Mouse (Mus musculus) T-helper 2 cell (primary cell): ENCODE measurements around the gene Arid1a.
"Not testable (repeated sequence)": the region's sequence is repeated elsewhere in the genome, so short reads cannot be mapped to it uniquely, and the experiment has no call there.

Source experiments
- in situ Hi-C: fragments of 300-600 bp; cut with MboI, MseI; formaldehyde crosslinking; loops from one replicate; pipeline ENCODE4 v1.15.1; 2025; ENCODE audit warnings: high pct_unique_total_duplicates

The Arid1a gene

GRCm38 (mm10) chr4:133654070-133654469 lies 102.5 kb downstream of the Arid1a start:
- in situ Hi-C loops, result not testable (repeated sequence)

GRCm38 (mm10) chr4:133652746-133653145 lies 103.8 kb downstream of the Arid1a start:
- in situ Hi-C loops, result no loop called here

GRCm38 (mm10) chr4:133651986-133652385 lies 104.6 kb downstream of the Arid1a start:
- in situ Hi-C loops, result no loop called here

GRCm38 (mm10) chr4:133651445-133651844 lies 105.1 kb downstream of the Arid1a start:
- in situ Hi-C loops, result no loop called here

- in situ Hi-C loops, result no loop called here
These were observed 106.4 kb downstream of the Arid1a start, which contains the start of gene Zdhhc18 for GRCm38 (mm10) chr4:133649989-133650699. Zdhhc18 (minus strand) TSS chr4:133650154.

GRCm38 (mm10) chr4:133649464-133649863 lies 107.1 kb downstream of the Arid1a start:
- in situ Hi-C loops, result not testable (repeated sequence)

- in situ Hi-C loops, result no loop called here
These were observed 110.9 kb downstream of the Arid1a start for GRCm38 (mm10) chr4:133645680-133646079.

GRCm38 (mm10) chr4:133645195-133645594 lies 111.4 kb downstream of the Arid1a start:
- in situ Hi-C loops, result no loop called here

GRCm38 (mm10) chr4:133634043-133634410 lies 122.5 kb downstream of the Arid1a start:
- in situ Hi-C loops, result no loop called here

GRCm38 (mm10) chr4:133633332-133634042 lies 123.1 kb downstream of the Arid1a start:
- in situ Hi-C loops, result no loop called here

GRCm38 (mm10) chr4:133632483-133633327 lies 123.9 kb downstream of the Arid1a start:
- in situ Hi-C loops, result no loop called here

- in situ Hi-C loops, result no loop called here
These were observed 124.7 kb downstream of the Arid1a start for GRCm38 (mm10) chr4:133631769-133632411.

- in situ Hi-C loops, result no loop called here
These were observed 125.3 kb downstream of the Arid1a start for GRCm38 (mm10) chr4:133631071-133631768.

- in situ Hi-C loops, result no loop called here
These were observed 126.1 kb downstream of the Arid1a start for GRCm38 (mm10) chr4:133630326-133630920.

- in situ Hi-C loops, result no loop called here
These were observed 127.4 kb downstream of the Arid1a start for GRCm38 (mm10) chr4:133629191-133629590.
